Mouse (Mus musculus) left cerebral cortex, adult 2 months (tissue): ENCODE measurements around the gene Helb. TPM values are rescaled to one million over a fixed set of nuclear protein-coding genes. Genes with fewer than 3 reads are reported as not detected.
"Not testable (repeated sequence)": the region's sequence is repeated elsewhere in the genome, so short reads cannot be mapped to it uniquely, and the experiment has no call there.

Experiments
- DNase-seq, 2 experiments: peaks; one replicate each; pipeline ENCODE4 v3.0.0; 2021 to 2022; ENCODE audit warnings: low spot score in 2 of 2, mixed read lengths in 1 of 2; ENCODE audit errors: extremely low spot score in 1 of 2
- H3K27ac ChIP-seq: fragments of 200-600 bp; 2 replicates; pipeline ENCODE4 v1.8.1; 2022
- H3K4me3 ChIP-seq: fragments of 200-600 bp; 2 replicates; pipeline ENCODE4 v1.8.1; 2022
- CTCF ChIP-seq: fragments of 200-600 bp; IDR thresholded peaks from 2 replicates; pipeline ENCODE4 v1.8.1; 2022; ENCODE audit warnings: antibody characterized with exemption, mild to moderate bottlenecking, moderate library complexity
- intact Hi-C: fragments of 180-260 bp; cut with DNase I; formaldehyde crosslinking; loops from one replicate; pipeline ENCODE4 v1.15.1; 2025
- total RNA-seq, 2 experiments: library from RNA; stranded (reverse); gene quantifications; 2 replicates each; pipeline ENCODE4 v1.2.3; 2021

The Helb gene
- total RNA-seq, 2 experiments from 2014 or later, result 3.7 to 3.9 TPM

DNA sequence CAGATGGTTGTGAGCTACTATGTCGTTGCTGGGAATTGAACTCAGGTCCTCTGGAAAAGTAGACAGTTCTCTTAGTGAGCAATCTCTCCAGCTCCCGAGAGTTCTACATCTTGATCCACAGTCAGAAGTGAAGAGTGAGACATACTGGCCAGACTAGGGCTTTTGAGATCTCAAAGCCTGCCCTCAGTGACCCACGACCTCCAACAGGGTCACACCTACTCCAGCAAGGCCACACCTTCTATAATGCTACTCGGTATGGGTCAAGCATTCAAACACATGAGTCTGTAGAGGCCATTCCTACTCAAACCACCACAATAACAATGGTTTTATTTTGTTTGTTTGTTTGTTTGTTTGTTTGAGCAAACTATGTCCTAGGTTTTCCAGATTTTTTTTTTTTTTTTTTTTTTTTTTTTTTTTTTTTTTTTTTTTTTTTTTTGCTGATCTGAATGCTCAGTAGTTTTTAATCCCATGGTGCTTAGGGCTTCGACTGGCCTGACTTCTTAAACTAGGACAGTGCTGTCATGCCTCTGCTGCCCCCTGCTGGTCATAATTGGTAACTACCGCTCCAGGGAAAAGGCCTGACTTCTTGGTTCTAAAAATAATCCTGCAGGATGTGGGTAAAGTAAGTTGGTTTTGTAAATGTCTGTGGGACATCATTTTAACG is 12.1 kb upstream of the Helb start:
- DNase-seq, result peak; percentile 81 to 86
- peak; percentile 82 for TF ChIP-seq CTCF
- Histone ChIP-seq H3K27ac (no peak overlapping the region), H3K4me3 (no peak overlapping the region)
- intact Hi-C loops, result loop anchor here (1.0 to 5.0 kb wide), 4 partner anchors 77 to 478 kb away; partner anchors contain the start of genes Irak3 and Tmbim4

- no peak; the same call in 1 of the 2 replicates for TF ChIP-seq CTCF
- no peak for DNase-seq
- H3K4me3 ChIP-seq, result no peak overlapping the region
- intact Hi-C loops, result loop anchor here (2.0 kb wide), 1 partner anchor 477 kb away; no protein-coding TSS in a partner anchor
- H3K27ac ChIP-seq, result no peak overlapping the region
Measured at GRCm38 (mm10) chr10:120123721-120124120, 10.9 kb upstream of the Helb start.

- DNase-seq, result no peak
- intact Hi-C loops, result no loop called here
- Histone ChIP-seq H3K4me3 (no peak overlapping the region), H3K27ac (no peak overlapping the region)
- TF ChIP-seq CTCF, result no peak
Measured at GRCm38 (mm10) chr10:120115249-120115648, 2.5 kb upstream of the Helb start.

DNA sequence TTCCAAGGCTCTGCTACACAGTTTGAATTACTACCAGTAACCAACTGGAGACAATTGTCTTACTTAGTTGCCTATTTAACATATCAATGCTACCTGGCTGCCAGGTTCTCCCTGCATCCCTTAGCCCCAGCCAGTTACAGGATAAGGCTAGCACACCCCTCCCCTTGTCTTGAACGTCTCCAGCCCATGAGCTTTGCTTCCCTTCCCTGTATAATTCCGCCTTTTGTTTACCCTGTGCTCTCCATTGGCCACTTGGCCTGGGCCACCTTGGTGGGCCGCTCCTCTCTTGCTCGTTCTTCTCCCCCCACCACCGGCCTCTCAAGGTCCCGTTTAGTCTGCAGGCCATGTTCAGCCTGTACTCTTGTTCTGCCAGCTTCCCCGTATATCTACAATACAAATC is 1.7 kb upstream of the Helb start:
- DNase-seq, result no peak
- no peak for TF ChIP-seq CTCF
- Histone ChIP-seq H3K4me3 (no peak overlapping the region), H3K27ac (no peak overlapping the region)
- intact Hi-C loops, result no loop called here

DNA sequence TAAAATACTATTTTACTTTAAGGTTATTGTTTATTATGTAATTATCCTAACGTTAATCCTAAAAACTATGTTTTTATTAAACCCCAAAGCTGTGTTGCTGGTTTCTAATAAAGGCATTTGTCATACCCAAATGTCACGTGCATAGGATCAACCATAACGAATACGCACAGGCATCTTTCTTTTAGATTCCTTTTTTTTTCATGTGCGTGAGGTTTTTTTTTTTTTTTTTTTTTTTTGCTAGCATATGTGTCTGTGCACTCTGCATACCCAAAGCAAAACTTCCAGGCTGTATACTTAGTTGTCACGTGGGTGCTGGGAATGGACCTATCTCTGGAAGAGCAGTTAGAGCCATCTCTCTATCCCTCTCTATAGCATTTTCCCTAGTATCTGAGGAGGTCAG is 1.2 kb upstream of the Helb start:
- intact Hi-C loops, result no loop called here
- no peak for TF ChIP-seq CTCF
- H3K27ac ChIP-seq, result no peak overlapping the region
- no peak for DNase-seq
- H3K4me3 ChIP-seq, result no peak overlapping the region

- Histone ChIP-seq H3K4me3 (peak overlapping the region; percentile 64), H3K27ac (peak overlapping the region; percentile 81; the same call in 1 of the 2 replicates)
- DNase-seq, intact Hi-C loops: not testable (repeated sequence)
Measured at GRCm38 (mm10) chr10:120113482-120113881, 695 bp upstream of the Helb start.

GRCm38 (mm10) chr10:120111691-120112319 is 982 bp downstream of the Helb start:
- no peak for DNase-seq
- H3K27ac ChIP-seq, result no peak overlapping the region
- intact Hi-C loops, result no loop called here
- TF ChIP-seq CTCF, result peak; percentile 10
- peak overlapping the region; percentile 64 for H3K4me3 ChIP-seq

GRCm38 (mm10) chr10:120100806-120101205 is 12.0 kb downstream of the Helb start:
- Histone ChIP-seq H3K27ac (no peak overlapping the region), H3K4me3 (no peak overlapping the region)
- no peak for DNase-seq
- intact Hi-C loops, result no loop called here
- no peak for TF ChIP-seq CTCF

- H3K27ac ChIP-seq, result no peak overlapping the region
- no peak overlapping the region for H3K4me3 ChIP-seq
- DNase-seq, result no peak
- TF ChIP-seq CTCF, result no peak
- intact Hi-C loops, result no loop called here
Measured at GRCm38 (mm10) chr10:120097564-120097963, 15.2 kb downstream of the Helb start.

DNA sequence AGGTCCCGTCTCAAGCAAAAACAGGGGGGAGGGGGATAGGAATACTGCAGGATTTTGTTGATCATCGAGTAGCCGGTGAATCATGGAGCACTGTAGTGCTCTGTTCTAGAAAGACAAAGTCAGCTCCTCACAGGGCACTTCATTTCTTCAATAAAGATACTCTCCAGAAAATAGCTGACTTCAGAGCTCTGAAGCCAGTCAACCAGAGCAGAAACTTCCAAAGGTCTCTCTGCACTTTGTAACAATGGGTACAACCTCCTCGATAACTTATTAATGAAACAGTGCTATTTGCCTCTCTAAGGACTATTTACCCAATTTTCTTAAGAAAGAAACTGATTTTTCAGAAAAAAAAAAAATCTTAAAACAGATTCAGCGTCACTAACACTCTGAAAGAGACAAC is 17.1 kb downstream of the Helb start:
- Histone ChIP-seq H3K4me3 (no peak overlapping the region), H3K27ac (no peak overlapping the region)
- no peak for DNase-seq
- intact Hi-C loops, result no loop called here
- TF ChIP-seq CTCF, result no peak

DNA sequence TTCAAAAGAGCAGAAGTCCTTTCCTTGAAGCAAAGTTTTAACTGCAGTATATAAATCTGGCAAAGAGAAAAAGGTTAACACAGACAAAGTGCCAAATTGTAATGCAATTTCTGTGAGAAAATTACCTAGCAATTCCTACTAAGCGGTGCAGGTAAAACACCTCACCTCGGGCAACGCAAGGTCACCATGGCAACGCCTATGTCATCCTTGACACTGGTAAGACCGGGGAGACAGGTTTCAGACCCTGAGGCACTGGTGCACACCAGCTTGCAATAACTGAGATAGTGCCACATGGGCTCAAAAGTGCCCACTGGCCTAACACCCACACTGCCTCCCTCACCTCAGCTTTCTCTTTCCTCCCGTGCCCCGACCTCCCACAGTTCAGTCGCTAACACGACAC is 17.7 kb downstream of the Helb start:
- H3K27ac ChIP-seq, result no peak overlapping the region
- no peak for DNase-seq
- H3K4me3 ChIP-seq, result no peak overlapping the region
- intact Hi-C loops, result no loop called here
- TF ChIP-seq CTCF, result no peak

DNA sequence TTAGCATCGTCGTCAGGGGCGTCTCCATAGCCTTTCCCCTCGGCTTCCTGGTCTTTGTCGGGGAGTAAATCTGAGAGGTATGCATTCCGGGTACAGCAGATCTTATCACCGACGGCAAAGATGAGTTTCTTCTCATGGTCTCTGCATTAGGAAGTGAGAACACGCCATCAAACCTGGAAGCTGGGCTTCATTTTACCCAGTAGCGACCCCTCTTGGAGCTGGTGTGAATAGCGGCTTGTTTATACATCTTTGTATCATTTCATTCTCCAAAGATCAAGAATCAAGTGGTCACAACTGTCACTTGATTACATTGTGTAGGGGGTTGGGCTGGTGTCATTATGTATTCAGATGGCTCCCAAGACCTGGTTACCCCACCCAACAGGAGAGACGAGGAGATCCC is 20.2 kb downstream of the Helb start:
- intact Hi-C loops, result no loop called here
- no peak; the same call in 1 of the 2 replicates for TF ChIP-seq CTCF

GRCm38 (mm10) chr10:120077850-120078249 is 34.9 kb downstream of the Helb start:
- no peak overlapping the region for H3K4me3 ChIP-seq
- DNase-seq, result no peak
- TF ChIP-seq CTCF, result no peak
- intact Hi-C loops, result no loop called here
- no peak overlapping the region for H3K27ac ChIP-seq

More for the DNA sequence above, 20.2 kb downstream of the Helb start:
- DNase-seq, result no peak
- H3K4me3 ChIP-seq, result no peak overlapping the region
- no peak overlapping the region for H3K27ac ChIP-seq
